Mouse (Mus musculus): ENCODE measurements around the gene Prkcd. TPM values are rescaled to one million over a fixed set of nuclear protein-coding genes. Genes with fewer than 3 reads are reported as not detected.

Gene Prkcd
- polyA plus RNA-seq, 1 experiment from 2014 or later, result 54.3 TPM

- Histone ChIP-seq H3K4me2 (replicated peaks) (no peak overlapping the region), H3K27ac (no peak overlapping the region), H3K36me3 (no peaks in the 10 kb centered on the region), H3K9me3 (no peaks in the 10 kb centered on the region), H3K4me1 (no peaks in the 10 kb centered on the region; the same call in 1 of the 2 replicates), H3K27me3 (replicated peaks) (no peaks in the 10 kb centered on the region), H3K4me3 (no peak overlapping the region), H3K9ac (no peak overlapping the region)
- 46% methylated on average over 2 of the region's 2 CpGs for WGBS
- ATAC-seq (ENCODE audit: low FRiP score, low read depth), result no peak
These were observed 5.8 kb upstream of the Prkcd start for GRCm38 (mm10) chr14:30631834-30632233.

DNA sequence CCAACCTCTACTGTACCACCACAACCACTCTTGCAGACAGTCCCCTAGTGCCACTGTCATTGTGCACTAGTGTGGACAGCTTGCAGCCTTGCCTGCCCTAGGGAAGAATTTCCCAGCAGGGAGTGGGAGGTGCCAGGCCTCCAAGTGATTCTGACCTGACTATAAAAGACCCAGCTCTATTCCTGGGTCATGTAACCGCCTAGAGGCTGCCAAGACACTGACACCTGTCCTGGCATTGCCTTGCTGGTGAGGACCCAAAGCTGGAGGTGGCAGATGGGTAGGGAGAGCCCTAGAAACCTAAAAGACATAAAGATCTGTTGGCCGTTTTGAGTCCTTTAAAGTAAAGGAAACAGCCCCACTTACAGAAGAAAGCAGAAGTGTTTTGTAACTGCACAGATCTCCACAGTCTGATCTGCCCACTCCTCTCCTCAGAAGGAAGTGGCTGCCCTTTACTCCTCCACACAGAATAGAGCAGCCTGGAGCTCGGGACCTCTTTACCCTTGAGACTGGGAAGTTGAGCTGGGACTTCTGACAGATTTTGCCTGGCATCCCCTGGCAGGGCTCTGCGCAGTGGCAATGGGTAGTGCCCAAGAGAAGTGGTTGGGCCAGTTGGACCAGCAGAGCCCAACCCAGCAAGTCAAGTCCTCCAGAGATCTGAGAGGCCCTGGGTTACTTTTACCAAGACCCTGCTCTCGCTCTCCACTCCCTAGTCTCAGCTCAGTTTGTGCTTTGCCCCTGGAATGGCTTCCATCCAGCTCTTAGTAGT is 5.0 kb upstream of the Prkcd start:
- no peak overlapping the region for H3K9ac ChIP-seq
- no peaks in the 10 kb centered on the region for H3K9me3 ChIP-seq
- 70% methylated on average over 5 of the region's 5 CpGs for WGBS
- H3K36me3 ChIP-seq, result no peaks in the 10 kb centered on the region
- H3K27ac ChIP-seq, result no peak overlapping the region
- no peak for ATAC-seq (ENCODE audit: low FRiP score, low read depth)
- H3K4me2 ChIP-seq (replicated peaks), result no peak overlapping the region
- no peak overlapping the region for H3K4me3 ChIP-seq
- 0 out of 2 replicates have a peak, but pooled peaks cover under 1% of the 10 kb centered on the region for H3K27me3 ChIP-seq (replicated peaks)
- H3K4me1 ChIP-seq, result peaks cover 7% of the 10 kb centered on the region

DNA sequence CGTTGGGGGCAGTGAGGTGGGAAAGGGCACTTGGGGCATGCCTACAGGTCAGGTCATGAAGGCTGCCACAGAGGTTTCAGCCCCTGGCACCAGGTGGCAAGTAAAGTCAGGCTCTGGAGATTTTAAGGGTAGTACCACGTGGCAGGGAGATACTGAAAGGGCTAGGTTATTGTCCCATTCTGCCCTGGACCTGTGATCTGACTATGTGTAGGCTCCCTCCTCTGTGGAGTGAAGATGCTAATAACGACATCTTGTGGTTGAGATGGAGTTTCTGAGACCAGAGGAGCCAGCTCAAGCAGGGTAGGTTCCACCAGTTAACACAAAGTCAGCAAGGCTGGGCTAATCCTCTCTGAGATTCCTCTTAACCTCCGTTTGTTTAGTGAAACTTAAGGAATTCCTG is 3.8 kb upstream of the Prkcd start:
- WGBS, result 55% methylated on average over 4 of the region's 4 CpGs

DNA sequence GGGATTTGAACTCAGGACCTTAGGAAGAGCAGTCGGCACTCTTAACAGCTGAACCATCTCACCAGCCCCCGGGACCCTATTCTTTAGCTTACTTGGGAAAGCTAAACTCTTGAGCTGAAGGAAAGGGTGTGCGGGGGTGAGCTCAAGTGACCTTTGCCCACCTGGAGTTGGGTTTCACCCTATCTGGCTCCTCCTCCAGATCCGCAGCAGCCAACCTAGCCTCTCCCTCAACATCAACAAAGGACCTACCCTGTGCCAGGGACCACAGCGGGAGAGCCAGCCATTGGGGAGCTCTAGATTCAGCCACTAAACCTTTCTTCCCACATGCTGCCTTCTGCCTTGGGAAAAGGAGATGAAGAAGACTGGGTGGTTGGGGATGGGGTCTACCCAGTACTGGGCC is 2.2 kb upstream of the Prkcd start:
- peaks cover 24% of the 10 kb centered on the region for H3K4me1 ChIP-seq
- H3K9me3 ChIP-seq, result no peaks in the 10 kb centered on the region
- H3K4me2 ChIP-seq (replicated peaks), result no peak overlapping the region
- H3K36me3 ChIP-seq, result no peaks in the 10 kb centered on the region
- no peak overlapping the region for H3K9ac ChIP-seq
- no peak for ATAC-seq (ENCODE audit: low FRiP score, low read depth)
- no peak overlapping the region for H3K4me3 ChIP-seq
- no peak overlapping the region for H3K27ac ChIP-seq
- 0 out of 2 replicates have a peak, but pooled peaks cover 8% of the 10 kb centered on the region for H3K27me3 ChIP-seq (replicated peaks)
- 89% methylated on average over 5 of the region's 5 CpGs for WGBS

More for the DNA sequence above, 3.8 kb upstream of the Prkcd start:
- no peak overlapping the region for H3K4me3 ChIP-seq
- peaks cover 17% of the 10 kb centered on the region for H3K4me1 ChIP-seq
- no peaks in the 10 kb centered on the region for H3K9me3 ChIP-seq
- H3K9ac ChIP-seq, result no peak overlapping the region
- H3K27me3 ChIP-seq (replicated peaks), result 0 out of 2 replicates have a peak, but pooled peaks cover 8% of the 10 kb centered on the region
- no peak overlapping the region for H3K4me2 ChIP-seq (replicated peaks)
- no peak overlapping the region for H3K27ac ChIP-seq
- no peak for ATAC-seq (ENCODE audit: low FRiP score, low read depth)
- H3K36me3 ChIP-seq, result no peaks in the 10 kb centered on the region

DNA sequence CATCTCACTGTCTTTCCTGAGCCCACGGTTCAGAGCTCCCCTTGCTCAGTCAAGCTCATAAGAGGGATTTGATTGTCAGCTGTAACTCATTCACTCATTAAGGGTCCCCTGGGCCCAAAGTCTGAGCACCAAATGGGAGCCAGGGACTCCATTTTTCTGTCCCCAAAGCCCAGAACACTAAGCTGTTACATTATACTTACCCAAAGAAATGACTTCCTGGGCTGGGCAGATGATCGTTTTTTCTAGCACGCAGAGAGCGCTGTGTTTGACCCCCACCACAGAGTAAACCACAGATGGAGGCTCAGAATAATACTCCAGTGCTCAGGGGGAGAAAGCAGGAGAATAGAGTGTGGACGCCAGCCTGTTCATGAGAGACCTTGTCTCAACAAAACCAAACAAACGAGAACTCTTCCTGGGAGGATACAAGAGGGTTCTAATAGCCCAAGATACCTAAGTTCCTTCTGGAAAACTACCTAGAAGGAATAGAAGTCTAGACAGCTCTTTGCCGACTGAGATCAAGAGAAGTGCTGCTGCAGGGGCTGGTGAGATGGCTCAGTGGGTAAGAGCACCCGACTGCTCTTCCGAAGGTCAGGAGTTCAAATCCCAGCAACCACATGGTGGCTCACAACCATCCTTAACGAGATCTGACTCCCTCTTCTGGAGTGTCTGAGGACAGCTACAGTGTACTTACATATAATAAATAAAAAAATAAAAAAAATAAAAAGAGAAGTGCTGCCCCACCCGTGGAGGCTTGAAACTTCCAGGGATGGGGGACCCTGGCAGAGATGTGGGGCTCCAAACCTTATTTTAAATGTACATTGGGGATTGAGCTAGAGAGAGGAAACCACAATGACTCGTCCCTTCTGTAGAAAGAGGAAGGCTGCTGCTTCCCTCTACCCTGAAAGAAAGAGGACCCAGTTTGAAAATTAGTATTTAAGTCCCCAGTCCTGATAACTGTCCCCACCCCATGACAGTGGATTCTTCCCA is 1.0 kb upstream of the Prkcd start:
- ATAC-seq (ENCODE audit: low FRiP score, low read depth), result no peak; the same call in 1 of the 2 replicates
- Histone ChIP-seq H3K27me3 (replicated peaks) (0 out of 2 replicates have a peak, but pooled peaks cover 8% of the 10 kb centered on the region), H3K9ac (0 out of 2 replicates have a peak overlapping the region, but pooled peaks have one; percentile 66), H3K4me3 (peak overlapping the region; percentile 56), H3K4me2 (replicated peaks) (peak overlapping the region; percentile 63), H3K36me3 (no peaks in the 10 kb centered on the region), H3K27ac (no peak overlapping the region; the same call in 1 of the 2 replicates), H3K9me3 (no peaks in the 10 kb centered on the region), H3K4me1 (peaks cover 24% of the 10 kb centered on the region)
- 57% methylated on average over 12 of the region's 12 CpGs for WGBS

DNA sequence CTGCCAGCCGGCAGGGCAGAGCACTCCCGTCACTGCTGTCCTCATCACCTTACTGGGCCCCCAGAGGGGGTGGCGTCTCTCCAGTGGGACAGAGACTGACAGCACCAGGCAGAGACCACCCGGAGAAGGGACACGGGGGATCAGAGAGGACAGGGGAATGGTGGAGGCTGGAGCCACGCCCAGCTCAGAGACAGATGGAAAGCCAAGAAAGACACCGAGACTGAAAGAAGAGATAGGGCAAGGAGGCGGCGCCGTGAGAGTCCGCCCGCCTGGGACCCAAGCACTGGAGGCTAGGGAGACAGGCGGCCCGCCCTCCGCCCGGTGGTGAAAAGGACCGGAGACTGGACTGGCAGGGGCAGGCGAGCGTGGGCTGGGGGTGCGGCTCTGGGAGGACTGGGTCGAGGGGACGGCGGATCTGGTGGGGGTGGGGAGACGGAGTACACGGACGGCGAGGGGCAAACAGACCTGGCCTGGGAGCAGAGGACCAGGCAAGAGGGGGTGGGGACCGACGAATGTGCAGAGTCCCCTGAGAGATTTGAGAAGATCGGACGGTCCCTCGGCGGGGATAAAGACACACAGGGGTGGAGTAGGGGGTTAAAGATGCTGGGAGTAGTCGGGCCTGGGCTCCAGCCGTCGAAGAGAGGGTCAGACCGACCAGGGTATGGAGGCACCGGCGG is 741 bp downstream of the Prkcd start:
- Histone ChIP-seq H3K4me1 (peaks cover 24% of the 10 kb centered on the region), H3K27ac (no peak overlapping the region), H3K4me3 (peak overlapping the region; percentile 56), H3K9me3 (no peaks in the 10 kb centered on the region), H3K4me2 (replicated peaks) (peak overlapping the region; percentile 63), H3K9ac (peak overlapping the region; percentile 66), H3K27me3 (replicated peaks) (0 out of 2 replicates have a peak, but pooled peaks cover 8% of the 10 kb centered on the region), H3K36me3 (no peaks in the 10 kb centered on the region)
- under 1% methylated on average over 39 of the region's 39 CpGs for WGBS
- ATAC-seq (ENCODE audit: low FRiP score, low read depth), result peak; percentile 37

DNA sequence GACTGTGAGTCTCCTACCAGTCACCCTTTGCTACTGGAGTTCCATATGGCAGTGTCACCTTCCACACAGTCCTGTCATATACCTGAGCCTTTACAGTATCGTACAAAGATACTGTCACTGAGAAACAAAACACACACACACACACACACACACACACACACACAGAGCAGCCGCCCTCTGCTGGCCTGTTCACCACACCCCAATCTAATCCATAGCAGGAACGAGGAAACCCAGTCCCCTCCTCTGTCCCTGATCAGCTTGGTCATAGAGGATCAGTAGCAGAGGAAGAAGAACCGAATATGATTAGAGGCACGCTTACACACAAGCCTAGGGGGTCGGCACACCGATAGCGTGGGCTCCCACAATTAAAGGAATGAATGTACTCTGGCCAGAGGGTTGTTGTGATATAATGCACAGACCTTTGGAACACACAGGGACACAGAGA is 1.7 kb downstream of the Prkcd start:
- ATAC-seq (ENCODE audit: low FRiP score, low read depth), result no peak

DNA sequence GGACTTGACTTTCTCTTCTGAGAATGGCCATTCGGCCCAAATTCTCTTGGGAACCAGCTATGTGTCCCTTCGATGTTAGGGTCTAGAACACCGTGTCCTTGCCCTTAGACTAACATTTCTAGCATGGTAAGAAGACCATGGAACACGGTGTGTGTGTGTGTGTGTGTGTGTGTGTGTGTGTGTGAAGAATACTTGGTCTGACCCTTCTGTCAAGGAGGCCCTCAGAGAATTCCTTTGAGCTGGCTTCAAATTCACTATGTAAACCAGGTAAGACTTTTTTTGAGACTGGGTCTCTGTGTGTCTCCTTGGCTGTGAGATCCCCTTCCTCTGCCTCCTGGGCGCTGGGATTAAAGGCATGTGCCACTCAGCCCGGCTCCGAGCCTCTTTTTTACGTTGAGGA is 3.5 kb downstream of the Prkcd start:
- Histone ChIP-seq H3K4me3 (no peak overlapping the region), H3K36me3 (no peaks in the 10 kb centered on the region), H3K4me2 (replicated peaks) (no peak overlapping the region), H3K9me3 (no peaks in the 10 kb centered on the region), H3K27me3 (replicated peaks) (0 out of 2 replicates have a peak, but pooled peaks cover 8% of the 10 kb centered on the region), H3K4me1 (peaks cover 24% of the 10 kb centered on the region), H3K27ac (no peak overlapping the region), H3K9ac (no peak overlapping the region)
- ATAC-seq (ENCODE audit: low FRiP score, low read depth), result no peak
- 89% methylated on average over 8 of the region's 8 CpGs for WGBS

More for the DNA sequence above, 1.7 kb downstream of the Prkcd start:
- Histone ChIP-seq H3K27ac (no peak overlapping the region), H3K4me1 (peaks cover 24% of the 10 kb centered on the region), H3K9me3 (no peaks in the 10 kb centered on the region), H3K9ac (0 out of 2 replicates have a peak overlapping the region, but pooled peaks have one; percentile 26), H3K4me2 (replicated peaks) (peak overlapping the region; percentile 63), H3K4me3 (peak overlapping the region; percentile 56; the same call in 1 of the 2 replicates), H3K36me3 (no peaks in the 10 kb centered on the region), H3K27me3 (replicated peaks) (0 out of 2 replicates have a peak, but pooled peaks cover 8% of the 10 kb centered on the region)
- WGBS, result 64% methylated on average over 8 of the region's 8 CpGs

GRCm38 (mm10) chr14:30622130-30622529 is 3.9 kb downstream of the Prkcd start:
- H3K4me2 ChIP-seq (replicated peaks), result no peak overlapping the region

GRCm38 (mm10) chr14:30619982-30620578 is 5.9 kb downstream of the Prkcd start:
- no peak overlapping the region for H3K9ac ChIP-seq
- ATAC-seq (ENCODE audit: low FRiP score, low read depth), result no peak
- no peaks in the 10 kb centered on the region for H3K27me3 ChIP-seq (replicated peaks)
- no peak overlapping the region for H3K4me3 ChIP-seq
- no peak overlapping the region for H3K4me2 ChIP-seq (replicated peaks)
- no peak overlapping the region for H3K27ac ChIP-seq
- H3K4me1 ChIP-seq, result peaks cover 8% of the 10 kb centered on the region
- 83% methylated on average over 7 of the region's 7 CpGs for WGBS
- no peaks in the 10 kb centered on the region for H3K9me3 ChIP-seq
- no peaks in the 10 kb centered on the region for H3K36me3 ChIP-seq

More at GRCm38 (mm10) chr14:30622130-30622529, 3.9 kb downstream of the Prkcd start:
- Histone ChIP-seq H3K4me1 (peaks cover 24% of the 10 kb centered on the region), H3K27me3 (replicated peaks) (0 out of 2 replicates have a peak, but pooled peaks cover 8% of the 10 kb centered on the region), H3K4me3 (no peak overlapping the region), H3K27ac (no peak overlapping the region), H3K9ac (no peak overlapping the region), H3K9me3 (no peaks in the 10 kb centered on the region), H3K36me3 (no peaks in the 10 kb centered on the region)
- no peak for ATAC-seq (ENCODE audit: low FRiP score, low read depth)
- whole genome bisulfite sequencing, result 87% methylated on average over 7 of the region's 7 CpGs

DNA sequence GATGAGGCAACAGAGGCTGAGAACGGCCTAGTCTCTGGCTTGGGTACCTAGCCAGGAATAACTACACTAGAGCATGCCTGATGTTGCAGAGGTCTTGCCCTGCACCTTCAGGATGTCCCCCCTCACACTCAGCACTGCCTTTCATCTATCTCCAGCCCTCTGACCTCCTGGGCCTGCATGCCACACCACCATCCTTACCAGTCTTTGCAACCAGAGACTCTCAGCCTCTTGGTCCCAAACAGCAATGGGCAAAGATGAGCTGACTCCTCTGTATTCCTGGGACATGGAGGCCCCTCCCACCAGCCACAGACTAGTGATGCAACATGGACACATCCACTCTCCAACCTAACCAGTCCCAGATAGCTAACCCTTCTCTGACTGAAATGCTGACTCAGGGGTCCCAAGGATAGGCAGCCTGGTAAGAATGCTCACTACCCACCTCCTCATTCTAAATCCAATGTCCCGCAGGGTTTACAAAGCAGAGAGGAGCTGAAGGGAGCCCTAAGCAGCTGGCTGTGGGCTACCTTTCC is 7.2 kb downstream of the Prkcd start:
- ATAC-seq (ENCODE audit: low FRiP score, low read depth), result no peak
- 88% methylated on average over 2 of the region's 2 CpGs for WGBS

More for the DNA sequence above, 7.2 kb downstream of the Prkcd start:
- Histone ChIP-seq H3K4me3 (no peak overlapping the region), H3K9me3 (no peaks in the 10 kb centered on the region), H3K27me3 (replicated peaks) (no peaks in the 10 kb centered on the region), H3K4me2 (replicated peaks) (no peak overlapping the region), H3K9ac (no peak overlapping the region), H3K4me1 (no peaks in the 10 kb centered on the region; the same call in 1 of the 2 replicates), H3K27ac (no peak overlapping the region), H3K36me3 (no peaks in the 10 kb centered on the region)

All from neural tube, embryonic 12.5 days (tissue).